Mouse (Mus musculus) lung, postnatal 0 days (tissue): ENCODE data around the gene Rnpep.

ENCODE experiments used
- CTCF ChIP-seq: IDR thresholded peaks from 2 replicates; pipeline ENCODE4 v1.5.1; 2016; ENCODE audit warnings: antibody characterized with exemption, mild to moderate bottlenecking
- EP300 ChIP-seq: IDR thresholded peaks from 2 replicates; pipeline ENCODE4 v1.6.1; 2016; ENCODE audit warnings: antibody characterized with exemption, mild to moderate bottlenecking, control low read depth

- TF ChIP-seq CTCF (peak; percentile 63), EP300 (no peak)
Observed at GRCm38 (mm10) chr1:135256299-135256698, 27.6 kb downstream of the Rnpep start.
